Mouse (Mus musculus) erythroblast, embryonic 14.5 days (primary cell): ENCODE data around the gene Zfp981.
"Not testable (repeated sequence)": the region's sequence is repeated elsewhere in the genome, so short reads cannot be mapped to it uniquely, and the experiment has no call there.

Experiments used
- GATA1 ChIP-seq: IDR thresholded peaks from 2 replicates; pipeline ENCODE4 v1.6.1; 2012; ENCODE audit warnings: low read length, inconsistent platforms, mixed read lengths
- TAL1 ChIP-seq: IDR thresholded peaks from 3 replicates; pipeline ENCODE4 v1.6.1; 2012; ENCODE audit warnings: low read length, inconsistent platforms, mixed read lengths

DNA sequence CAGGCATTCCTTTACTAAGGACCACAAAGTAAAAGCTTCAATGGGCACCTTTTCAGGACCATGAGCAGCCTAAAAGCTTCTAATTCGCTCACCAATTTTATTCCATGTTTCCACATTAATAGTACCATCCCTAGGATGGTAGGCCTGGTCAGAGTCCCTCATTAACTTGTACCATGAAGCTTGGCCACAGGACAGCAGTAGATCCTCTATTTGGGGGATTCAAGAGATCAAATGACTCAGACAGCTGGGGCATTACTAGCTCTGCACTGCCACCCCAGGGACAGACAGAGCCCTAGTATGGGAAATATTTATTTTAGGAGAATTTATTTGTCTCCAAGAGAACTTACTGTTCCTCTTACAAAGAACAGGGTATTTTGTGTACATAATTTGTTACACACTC is 27.6 kb upstream of the Zfp981 start:
- TF ChIP-seq GATA1, TAL1: not testable (repeated sequence)
